Mouse (Mus musculus): ENCODE results near the gene Ace3. TPM values are rescaled to one million over a fixed set of nuclear protein-coding genes. Genes with fewer than 3 reads are reported as not detected.

Gene Ace3
- polyA plus RNA-seq, 1 experiment from 2014 or later, result not detected

DNA sequence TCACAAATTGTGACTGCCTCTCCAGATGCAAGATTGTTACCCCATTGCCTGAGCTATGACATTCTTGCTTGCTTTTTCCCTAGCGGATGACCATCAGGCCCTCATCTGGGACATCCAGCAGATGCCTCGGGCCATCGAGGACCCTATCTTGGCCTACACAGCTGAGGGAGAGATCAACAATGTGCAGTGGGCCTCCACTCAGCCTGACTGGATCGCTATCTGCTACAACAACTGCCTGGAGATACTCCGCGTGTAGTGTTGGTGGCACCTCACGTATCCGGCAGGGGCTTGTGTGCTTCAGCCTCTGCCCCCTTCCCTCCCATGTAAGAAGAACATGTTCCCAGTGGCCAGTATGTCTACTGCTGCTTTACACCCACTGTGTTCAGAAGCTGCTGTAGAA, 60.1 kb downstream of the Ace3 start:
- Histone ChIP-seq H3K27ac (ENCODE audit: low read depth) (no peak overlapping the region), H3K9me3 (ENCODE audit: low read depth, low read length) (no peaks in the 10 kb centered on the region), H3K4me2 (no peak overlapping the region), H3K4me1 (ENCODE audit: insufficient read depth) (no peaks in the 10 kb centered on the region), H3K36me3 (ENCODE audit: insufficient read depth) (peaks cover 95% of the 10 kb centered on the region), H3K27me3 (ENCODE audit: insufficient read depth, low read length) (no peaks in the 10 kb centered on the region), H3K4me3 (ENCODE audit: low read depth, low read length) (no peak overlapping the region), H3K9ac (no peak overlapping the region)
- DNase-seq (no peak), ATAC-seq (ENCODE audit: insufficient read depth) (no peak)
- TF ChIP-seq CTCF (IDR thresholded peaks at IDR 0.05; ENCODE audit: low read depth), result no peak
- 91% methylated on average over 8 of the region's 8 CpGs for WGBS

Other genes with a start within 250 kb of the Ace3 start
- gene Cyb561, start 41.3 kb upstream of the Ace3 start, polyA plus RNA-seq (2014; fragmentation: Nextera tagmentation; extraction: Ambion mirVana), result 26.5 and 28.3 TPM in 2 replicates
- 4.8 and 5.4 TPM in 2 replicates for gene Ace, start 26.7 kb upstream of the Ace3 start, polyA plus RNA-seq (2014; fragmentation: Nextera tagmentation; extraction: Ambion mirVana)
- gene Kcnh6, start 13.4 kb downstream of the Ace3 start, polyA plus RNA-seq (2014; fragmentation: Nextera tagmentation; extraction: Ambion mirVana), result 0.31 and 0.39 TPM in 2 replicates
- 72.5 and 83.8 TPM in 2 replicates for gene Dcaf7, start 42.2 kb downstream of the Ace3 start, polyA plus RNA-seq (2014; fragmentation: Nextera tagmentation; extraction: Ambion mirVana)
- gene Taco1, start 71.4 kb downstream of the Ace3 start, polyA plus RNA-seq (2014; fragmentation: Nextera tagmentation; extraction: Ambion mirVana), result 9.5 TPM in 2 replicates
- gene Map3k3, start 89.9 kb downstream of the Ace3 start, polyA plus RNA-seq (2014; fragmentation: Nextera tagmentation; extraction: Ambion mirVana), result 29.1 and 33.4 TPM in 2 replicates
- not detected in 2 replicates for gene Gm10840, start 166.2 kb downstream of the Ace3 start, polyA plus RNA-seq (2014; fragmentation: Nextera tagmentation; extraction: Ambion mirVana)
- 211 and 229 TPM in 2 replicates for gene Limd2, start 166.2 kb downstream of the Ace3 start, polyA plus RNA-seq (2014; fragmentation: Nextera tagmentation; extraction: Ambion mirVana)
- gene Strada, start 207.5 kb downstream of the Ace3 start, polyA plus RNA-seq (2014; fragmentation: Nextera tagmentation; extraction: Ambion mirVana), result 31.7 and 32.6 TPM in 2 replicates
- gene Ccdc47, start 221.7 kb downstream of the Ace3 start, polyA plus RNA-seq (2014; fragmentation: Nextera tagmentation; extraction: Ambion mirVana), result 66.5 and 69.6 TPM in 2 replicates
- 75.5 and 82.1 TPM in 2 replicates for gene Ddx42, start 222.3 kb downstream of the Ace3 start, polyA plus RNA-seq (2014; fragmentation: Nextera tagmentation; extraction: Ambion mirVana)

Measured in lung, embryonic 14.5 days (tissue).